Mouse (Mus musculus): ENCODE data around the gene Ak5. TPM values are rescaled to one million over a fixed set of nuclear protein-coding genes. Genes with fewer than 3 reads are reported as not detected.

The Ak5 gene
- polyA plus RNA-seq, 1 experiment = not detected

- no peak for TF ChIP-seq POLR2A (IDR thresholded peaks at IDR 0.05; ENCODE audit: borderline replicate concordance, control insufficient read depth, low read depth, low read length)
- no peak for TF ChIP-seq CTCF (IDR thresholded peaks at IDR 0.05; ENCODE audit: control insufficient read depth, insufficient read depth, low read length)
- Histone ChIP-seq H3K4me1 (ENCODE audit: control insufficient read depth, insufficient read depth, low read length) (no peaks in the 10 kb centered on the region), H3K4me3 (replicated peaks; ENCODE audit: control insufficient read depth, low read depth, low read length) (no peak overlapping the region), H3K27ac (ENCODE audit: control insufficient read depth, insufficient read depth, low read depth, low read length, poor library complexity) (no peak overlapping the region)
- 82% methylated on average over 8 of the region's 8 CpGs for WGBS
Observed at GRCm38 (mm10) chr3:152495415-152495898, 172.7 kb downstream of the Ak5 start.

DNA sequence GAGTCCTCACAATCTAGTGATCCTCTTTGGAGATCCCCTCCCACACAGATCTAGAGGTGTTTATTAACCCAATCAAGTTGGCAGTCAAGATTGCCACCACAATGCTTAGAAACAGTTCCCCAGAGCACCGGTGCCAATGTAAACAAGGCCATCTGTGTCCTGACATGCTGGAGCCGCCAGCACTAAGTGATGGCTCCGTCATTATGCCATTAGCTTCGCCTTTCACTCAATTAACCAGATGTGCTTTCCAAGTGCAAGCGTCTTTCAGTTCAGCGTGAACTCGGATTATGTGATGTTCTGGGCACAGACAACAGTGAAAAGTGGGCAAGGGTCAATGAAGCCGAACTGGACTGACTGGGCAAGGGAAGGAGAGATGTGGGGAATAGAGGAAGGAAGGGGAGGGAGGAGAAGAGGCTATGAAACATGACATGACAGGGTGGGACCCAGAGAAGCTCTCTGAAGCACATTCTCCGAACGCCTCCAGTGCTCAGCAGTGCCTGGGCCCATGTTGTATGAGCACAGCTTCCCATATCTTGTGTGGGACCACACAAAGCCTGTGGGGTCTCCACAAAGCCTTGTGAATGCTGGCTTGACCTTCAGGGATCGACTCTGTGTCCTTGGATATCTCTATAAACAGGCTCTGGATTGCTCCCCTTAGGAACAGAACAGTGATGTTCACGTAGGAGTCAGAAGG lies 173.3 kb downstream of the Ak5 start:
- TF ChIP-seq POLR2A (IDR thresholded peaks at IDR 0.05; ENCODE audit: borderline replicate concordance, control insufficient read depth, low read depth, low read length) = no peak
- TF ChIP-seq CTCF (IDR thresholded peaks at IDR 0.05; ENCODE audit: control insufficient read depth, insufficient read depth, low read length) = no peak
- no peak overlapping the region for H3K4me3 ChIP-seq (replicated peaks; ENCODE audit: control insufficient read depth, low read depth, low read length)
- 87% methylated on average over 12 of the region's 12 CpGs for WGBS
- no peaks in the 10 kb centered on the region for H3K4me1 ChIP-seq (ENCODE audit: control insufficient read depth, insufficient read depth, low read length)
- H3K27ac ChIP-seq (ENCODE audit: control insufficient read depth, insufficient read depth, low read depth, low read length, poor library complexity) = no peak overlapping the region

DNA sequence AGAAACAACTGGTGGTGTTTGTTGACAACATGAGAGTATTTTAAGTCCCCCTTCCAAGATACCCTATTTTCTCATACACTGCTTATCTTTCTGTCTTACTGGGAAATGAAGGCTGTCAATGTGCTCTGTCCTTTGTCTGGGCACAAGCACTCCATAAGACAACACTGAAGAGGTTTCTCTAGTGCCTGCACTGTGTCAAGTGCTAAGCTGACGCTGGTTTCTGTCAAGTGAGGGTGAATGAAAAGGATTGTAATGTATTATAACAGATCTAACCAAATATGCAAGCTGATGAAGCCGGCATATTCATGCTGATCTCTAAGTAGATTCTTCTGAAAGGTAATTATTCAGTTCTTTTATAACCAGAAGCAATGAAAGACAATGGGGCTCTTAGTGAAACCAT lies 174.3 kb downstream of the Ak5 start:
- H3K4me1 ChIP-seq (ENCODE audit: control insufficient read depth, insufficient read depth, low read length) = no peaks in the 10 kb centered on the region
- 83% methylated on average over 2 of the region's 2 CpGs for WGBS
- TF ChIP-seq POLR2A (IDR thresholded peaks at IDR 0.05; ENCODE audit: borderline replicate concordance, control insufficient read depth, low read depth, low read length) (no peak), CTCF (IDR thresholded peaks at IDR 0.05; ENCODE audit: control insufficient read depth, insufficient read depth, low read length) (no peak)
- H3K27ac ChIP-seq (ENCODE audit: control insufficient read depth, insufficient read depth, low read depth, low read length, poor library complexity) = no peak overlapping the region
- H3K4me3 ChIP-seq (replicated peaks; ENCODE audit: control insufficient read depth, low read depth, low read length) = no peak overlapping the region

- TF ChIP-seq CTCF (IDR thresholded peaks at IDR 0.05; ENCODE audit: control insufficient read depth, insufficient read depth, low read length) (no peak), POLR2A (IDR thresholded peaks at IDR 0.05; ENCODE audit: borderline replicate concordance, control insufficient read depth, low read depth, low read length) (no peak)
- no peak overlapping the region for H3K4me3 ChIP-seq (replicated peaks; ENCODE audit: control insufficient read depth, low read depth, low read length)
- no peaks in the 10 kb centered on the region; the same call in 1 of the 2 replicates for H3K4me1 ChIP-seq (ENCODE audit: control insufficient read depth, insufficient read depth, low read length)
- WGBS = 77% methylated on average over 6 of the region's 6 CpGs
- H3K27ac ChIP-seq (ENCODE audit: control insufficient read depth, insufficient read depth, low read depth, low read length, poor library complexity) = no peak overlapping the region
Observed at GRCm38 (mm10) chr3:152492241-152492640, 175.9 kb downstream of the Ak5 start.

DNA sequence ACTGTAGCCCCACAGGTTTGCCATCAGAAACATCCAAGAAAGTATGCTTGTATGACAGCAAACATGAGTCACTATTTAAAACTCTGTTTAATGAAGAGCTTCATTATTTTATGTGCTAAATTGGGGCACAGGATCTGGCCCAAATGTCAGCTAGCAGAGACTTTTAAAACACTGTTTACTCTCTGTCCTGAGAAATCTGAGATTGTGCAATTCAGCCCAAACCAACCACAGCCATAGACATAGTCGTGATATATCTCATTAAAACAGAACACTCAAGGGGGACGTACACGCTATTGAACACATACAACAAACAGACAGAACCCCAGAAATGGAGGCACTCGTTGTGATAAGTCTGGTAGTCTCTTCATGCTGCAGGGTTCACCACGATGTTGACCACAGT lies 177.7 kb downstream of the Ak5 start:
- WGBS = 75% methylated on average over 5 of the region's 5 CpGs
- H3K4me3 ChIP-seq (replicated peaks; ENCODE audit: control insufficient read depth, low read depth, low read length) = no peak overlapping the region
- H3K27ac ChIP-seq (ENCODE audit: control insufficient read depth, insufficient read depth, low read depth, low read length, poor library complexity) = no peak overlapping the region
- TF ChIP-seq POLR2A (IDR thresholded peaks at IDR 0.05; ENCODE audit: borderline replicate concordance, control insufficient read depth, low read depth, low read length) = no peak
- TF ChIP-seq CTCF (IDR thresholded peaks at IDR 0.05; ENCODE audit: control insufficient read depth, insufficient read depth, low read length) = no peak
- H3K4me1 ChIP-seq (ENCODE audit: control insufficient read depth, insufficient read depth, low read length) = no peaks in the 10 kb centered on the region; the same call in 1 of the 2 replicates

- Histone ChIP-seq H3K27ac (ENCODE audit: control insufficient read depth, insufficient read depth, low read depth, low read length, poor library complexity) (no peak overlapping the region), H3K4me1 (ENCODE audit: control insufficient read depth, insufficient read depth, low read length) (no peaks in the 10 kb centered on the region; the same call in 1 of the 2 replicates), H3K4me3 (replicated peaks; ENCODE audit: control insufficient read depth, low read depth, low read length) (no peak overlapping the region)
- WGBS = 86% methylated on average over 4 of the region's 4 CpGs
- no peak for TF ChIP-seq POLR2A (IDR thresholded peaks at IDR 0.05; ENCODE audit: borderline replicate concordance, control insufficient read depth, low read depth, low read length)
- TF ChIP-seq CTCF (IDR thresholded peaks at IDR 0.05; ENCODE audit: control insufficient read depth, insufficient read depth, low read length) = no peak
Observed at GRCm38 (mm10) chr3:152488964-152489363, 179.2 kb downstream of the Ak5 start.

GRCm38 (mm10) chr3:152484206-152484605 lies 184.0 kb downstream of the Ak5 start:
- Histone ChIP-seq H3K27ac (ENCODE audit: control insufficient read depth, insufficient read depth, low read depth, low read length, poor library complexity) (no peak overlapping the region), H3K4me3 (replicated peaks; ENCODE audit: control insufficient read depth, low read depth, low read length) (no peak overlapping the region), H3K4me1 (ENCODE audit: control insufficient read depth, insufficient read depth, low read length) (no peaks in the 10 kb centered on the region; the same call in 1 of the 2 replicates)
- no peak for TF ChIP-seq POLR2A (IDR thresholded peaks at IDR 0.05; ENCODE audit: borderline replicate concordance, control insufficient read depth, low read depth, low read length)
- TF ChIP-seq CTCF (IDR thresholded peaks at IDR 0.05; ENCODE audit: control insufficient read depth, insufficient read depth, low read length) = no peak
- 86% methylated on average over 6 of the region's 6 CpGs for WGBS

DNA sequence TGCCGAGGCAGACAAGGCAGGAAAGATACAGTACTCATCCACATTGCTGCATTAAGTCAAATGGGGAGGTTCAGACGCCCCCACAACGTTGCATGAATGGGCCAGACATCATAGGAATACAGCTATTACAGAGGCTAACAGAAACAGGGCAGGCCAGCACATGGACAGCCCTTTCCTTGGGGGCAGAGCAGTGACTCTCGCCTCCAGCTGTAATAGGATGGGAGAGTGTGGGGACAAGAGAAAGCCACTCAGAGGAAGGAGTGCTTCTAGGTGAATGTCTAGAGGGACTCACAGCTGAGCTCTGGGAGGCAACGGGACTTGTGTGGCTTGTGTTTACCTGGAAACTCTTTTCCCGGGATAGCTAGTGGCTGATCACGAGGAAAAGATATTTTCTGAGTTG lies 184.4 kb downstream of the Ak5 start:
- TF ChIP-seq CTCF (IDR thresholded peaks at IDR 0.05; ENCODE audit: control insufficient read depth, insufficient read depth, low read length) = no peak
- TF ChIP-seq POLR2A (IDR thresholded peaks at IDR 0.05; ENCODE audit: borderline replicate concordance, control insufficient read depth, low read depth, low read length) = no peak
- WGBS = 70% methylated on average over 7 of the region's 7 CpGs
- Histone ChIP-seq H3K27ac (ENCODE audit: control insufficient read depth, insufficient read depth, low read depth, low read length, poor library complexity) (no peak overlapping the region), H3K4me3 (replicated peaks; ENCODE audit: control insufficient read depth, low read depth, low read length) (no peak overlapping the region), H3K4me1 (ENCODE audit: control insufficient read depth, insufficient read depth, low read length) (no peaks in the 10 kb centered on the region; the same call in 1 of the 2 replicates)
